Mouse (Mus musculus) small intestine, adult 2 months (tissue): Measurements from ENCODE around the gene Mpv17l2. TPM values are rescaled to one million over a fixed set of nuclear protein-coding genes. Genes with fewer than 3 reads are reported as not detected.
A peak's percentile ranks its signal among the peaks of the same experiment; 100 is the strongest.

Experiments
- H3K27ac ChIP-seq: fragments of 200-500 bp; 2 replicates; pipeline ENCODE4 v1.5.1; 2012; ENCODE audit warnings: low read depth, low read length, control low read depth, inconsistent platforms; ENCODE audit not compliant: insufficient read depth
- H3K27me3 ChIP-seq: fragments of 200-500 bp; 2 replicates; pipeline ENCODE4 v1.6.1; 2012; ENCODE audit warnings: mild to moderate bottlenecking, moderate library complexity, low read length, inconsistent platforms; ENCODE audit not compliant: control insufficient read depth, insufficient read depth
- H3K36me3 ChIP-seq: fragments of 200-500 bp; 2 replicates; pipeline ENCODE4 v1.6.1; 2012; ENCODE audit warnings: mild to moderate bottlenecking, low read length, control low read depth, inconsistent platforms; ENCODE audit not compliant: control insufficient read depth, insufficient read depth
- H3K4me1 ChIP-seq: fragments of 200-500 bp; 2 replicates; pipeline ENCODE4 v1.6.1; 2012; ENCODE audit warnings: low read length, inconsistent platforms, mixed read lengths; ENCODE audit not compliant: control insufficient read depth, insufficient read depth, insufficient read length
- H3K4me3 ChIP-seq: fragments of 200-500 bp; 2 replicates; pipeline ENCODE4 v1.5.1; 2012; ENCODE audit warnings: low read depth, mild to moderate bottlenecking, control low read depth, inconsistent platforms, low read length, moderate library complexity
- CTCF ChIP-seq: fragments of 200-500 bp; IDR thresholded peaks from 2 replicates; pipeline ENCODE4 v1.5.1; 2012; ENCODE audit warnings: low read depth, mild to moderate bottlenecking, control low read depth, inconsistent platforms, low read length, moderate library complexity, mixed read lengths; ENCODE audit not compliant: insufficient replicate concordance, insufficient read length; ENCODE audit errors: extremely low read depth
- POLR2A ChIP-seq: fragments of 200-500 bp; IDR thresholded peaks from 2 replicates; pipeline ENCODE4 v1.6.1; 2012; ENCODE audit warnings: low read depth, mild to moderate bottlenecking, control low read depth, inconsistent platforms, low read length, moderate library complexity
- WGBS: fragments of 180-500 bp; shearing (Covaris S2); methylation state at CpG from one replicate; pipeline ENCODE4 v1.1.7; 2018; 5-methylcytosine and 5-hydroxymethylcytosine counted together
- polyA plus RNA-seq: library from polyadenylated mRNA; depleted of rRNA; stranded (reverse); fragments of >200 nt; gene quantifications from 2 replicates; pipeline ENCODE4 v1.2.3, GENCODE M21; 2012

The Mpv17l2 gene
- polyA plus RNA-seq, 1 experiment, result 190 TPM

- Histone ChIP-seq H3K4me1 (peaks cover 34% of the 10 kb centered on the region), H3K4me3 (peak within 1 kb of the TSS; percentile 74), H3K27ac (peak within 1 kb of the TSS; percentile 98), H3K36me3 (peaks cover 31% of the 10 kb centered on the region), H3K27me3 (no peaks in the 10 kb centered on the region)
- TF ChIP-seq CTCF (no peak), POLR2A (peak; percentile 58)
- WGBS, result under 1% methylated on average over 94 of the region's 94 CpGs
Observed at GRCm38 (mm10) chr8:70776496-70777444, 16.0 kb upstream of the Mpv17l2 start, which contains the start of gene Pik3r2. Pik3r2 (minus strand) TSS chr8:70776713.

GRCm38 (mm10) chr8:70775851-70776495 lies 15.2 kb upstream of the Mpv17l2 start:
- H3K36me3 ChIP-seq, result peaks cover 26% of the 10 kb centered on the region
- no peaks in the 10 kb centered on the region for H3K27me3 ChIP-seq
- peaks cover 34% of the 10 kb centered on the region for H3K4me1 ChIP-seq
- WGBS, result 1% methylated on average over 34 of the region's 34 CpGs
- peak overlapping the region; percentile 74 for H3K4me3 ChIP-seq
- TF ChIP-seq POLR2A (no peak), CTCF (no peak)
- H3K27ac ChIP-seq, result peak overlapping the region; percentile 50; the same call in 1 of the 2 replicates

GRCm38 (mm10) chr8:70775227-70775626 lies 14.5 kb upstream of the Mpv17l2 start:
- TF ChIP-seq POLR2A (no peak), CTCF (no peak)
- Histone ChIP-seq H3K27ac (no peak overlapping the region), H3K4me1 (peaks cover 34% of the 10 kb centered on the region), H3K4me3 (peak overlapping the region; percentile 74; the same call in 1 of the 2 replicates), H3K36me3 (peaks cover 26% of the 10 kb centered on the region), H3K27me3 (no peaks in the 10 kb centered on the region)
- 75% methylated on average over 5 of the region's 5 CpGs for WGBS

GRCm38 (mm10) chr8:70774740-70775139 lies 14.0 kb upstream of the Mpv17l2 start:
- H3K4me3 ChIP-seq, result no peak overlapping the region
- H3K4me1 ChIP-seq, result peaks cover 34% of the 10 kb centered on the region
- no peak overlapping the region for H3K27ac ChIP-seq
- TF ChIP-seq CTCF (no peak), POLR2A (no peak)
- no peaks in the 10 kb centered on the region for H3K27me3 ChIP-seq
- peaks cover 21% of the 10 kb centered on the region for H3K36me3 ChIP-seq
- WGBS, result 89% methylated on average over 18 of the region's 18 CpGs

- WGBS, result 7% methylated on average over 9 of the region's 9 CpGs
- Histone ChIP-seq H3K4me3 (peak overlapping the region; percentile 40), H3K27ac (peak overlapping the region; percentile 78)
Observed at GRCm38 (mm10) chr8:70773833-70774232, 13.1 kb upstream of the Mpv17l2 start.

GRCm38 (mm10) chr8:70773410-70773809 lies 12.7 kb upstream of the Mpv17l2 start:
- Histone ChIP-seq H3K4me3 (peak overlapping the region; percentile 40), H3K27ac (peak overlapping the region; percentile 72), H3K4me1 (peaks cover 42% of the 10 kb centered on the region), H3K27me3 (no peaks in the 10 kb centered on the region), H3K36me3 (peaks cover 25% of the 10 kb centered on the region)
- 52% methylated on average over 5 of the region's 5 CpGs for WGBS
- no peak for TF ChIP-seq CTCF
- TF ChIP-seq POLR2A, result no peak

More at GRCm38 (mm10) chr8:70773833-70774232, 13.1 kb upstream of the Mpv17l2 start:
- no peak for TF ChIP-seq CTCF
- TF ChIP-seq POLR2A, result no peak
- Histone ChIP-seq H3K27me3 (no peaks in the 10 kb centered on the region), H3K36me3 (peaks cover 21% of the 10 kb centered on the region), H3K4me1 (peaks cover 38% of the 10 kb centered on the region)

GRCm38 (mm10) chr8:70772890-70773289 lies 12.1 kb upstream of the Mpv17l2 start:
- Histone ChIP-seq H3K4me3 (no peak overlapping the region), H3K27ac (peak overlapping the region; percentile 72), H3K27me3 (no peaks in the 10 kb centered on the region), H3K4me1 (peaks cover 40% of the 10 kb centered on the region), H3K36me3 (peaks cover 26% of the 10 kb centered on the region)
- no peak; the same call in 1 of the 2 replicates for TF ChIP-seq POLR2A
- no peak for TF ChIP-seq CTCF
- WGBS, result 44% methylated on average over 9 of the region's 9 CpGs
